Mouse (Mus musculus) neural tube, embryonic 13.5 days (tissue): ENCODE results near the gene Fanca. TPM values are rescaled to one million over a fixed set of nuclear protein-coding genes. Genes with fewer than 3 reads are reported as not detected.

Experiments used
- ATAC-seq: fragments of 200-750 bp; cut with Nextera tagmentation; 2 replicates; pipeline ENCODE4 v1.8.0; 2017; ENCODE audit warnings: low read depth, mild to moderate bottlenecking, moderate TSS enrichment, moderate library complexity
- H3K27ac ChIP-seq: fragments of 300-500 bp; sonication (generic); replicated peaks from 2 replicates; pipeline ENCODE4 v1.5.1; 2015; ENCODE audit warnings: moderate library complexity, mild to moderate bottlenecking, inconsistent platforms
- H3K27me3 ChIP-seq: fragments of 300-500 bp; sonication (generic); 2 replicates; pipeline ENCODE4 v1.6.1; 2015; ENCODE audit warnings: mild to moderate bottlenecking, inconsistent platforms
- H3K36me3 ChIP-seq: fragments of 300-500 bp; sonication (generic); 2 replicates; pipeline ENCODE4 v1.6.1; 2015; ENCODE audit warnings: mild to moderate bottlenecking, inconsistent platforms
- H3K4me1 ChIP-seq: fragments of 300-500 bp; sonication (generic); replicated peaks from 2 replicates; pipeline ENCODE4 v1.6.1; 2015; ENCODE audit warnings: inconsistent platforms
- H3K4me2 ChIP-seq: fragments of 300-500 bp; sonication (generic); 2 replicates; pipeline ENCODE4 v1.6.1; 2015; ENCODE audit warnings: inconsistent platforms, mild to moderate bottlenecking, moderate library complexity
- H3K4me3 ChIP-seq: fragments of 300-500 bp; sonication (generic); 2 replicates; pipeline ENCODE4 v1.5.1; 2015; ENCODE audit warnings: mild to moderate bottlenecking, inconsistent platforms
- H3K9ac ChIP-seq: fragments of 300-500 bp; sonication (generic); 2 replicates; pipeline ENCODE4 v1.6.1; 2015; ENCODE audit warnings: moderate library complexity, mild to moderate bottlenecking, inconsistent platforms
- H3K9me3 ChIP-seq: fragments of 300-500 bp; sonication (generic); 2 replicates; pipeline ENCODE4 v1.6.1; 2016; ENCODE audit warnings: inconsistent platforms
- WGBS: fragments of 180-500 bp; shearing (Covaris S2); methylation state at CpG from one replicate; pipeline ENCODE4 v1.1.7; 2015; 5-methylcytosine and 5-hydroxymethylcytosine counted together
- polyA plus RNA-seq: library from polyadenylated mRNA; unstranded; fragments of >200 nt; fragmentation: Nextera tagmentation; extraction: Ambion mirVana; gene quantifications from 2 replicates; pipeline ENCODE4 v1.2.1, GENCODE M21; 2015

Gene Fanca
- polyA plus RNA-seq, 1 experiment from 2014 or later: 9.3 TPM

DNA sequence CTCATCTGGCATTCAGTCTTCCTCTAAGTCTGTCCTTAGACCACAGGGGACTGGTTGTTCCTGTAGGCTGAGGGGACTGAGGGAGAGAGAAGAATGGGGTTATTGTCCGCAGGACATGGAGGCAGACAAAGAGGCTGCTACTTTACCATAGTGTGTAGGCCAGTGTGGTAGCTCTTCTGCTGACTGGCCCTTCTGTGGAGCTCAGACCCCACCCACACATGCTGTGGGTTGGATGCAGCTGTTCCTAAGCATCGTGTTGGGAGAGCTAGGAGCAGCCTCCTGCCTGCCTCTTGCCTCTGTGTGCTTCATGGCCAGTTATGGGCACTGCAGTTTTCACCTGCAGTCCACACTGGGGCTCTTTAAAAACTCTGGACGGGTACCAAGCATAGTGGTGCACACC, 61.3 kb downstream of the Fanca start:
- H3K27ac ChIP-seq: peak overlapping the region; percentile 42; the same call in 1 of the 2 replicates
- peaks cover 64% of the 10 kb centered on the region for H3K36me3 ChIP-seq
- H3K9me3 ChIP-seq: no peaks in the 10 kb centered on the region
- H3K27me3 ChIP-seq: no peaks in the 10 kb centered on the region
- no peak for ATAC-seq
- H3K9ac ChIP-seq: no peak overlapping the region
- no peak overlapping the region for H3K4me2 ChIP-seq
- no peak overlapping the region for H3K4me3 ChIP-seq
- 73% methylated on average over 3 of the region's 3 CpGs for WGBS
- H3K4me1 ChIP-seq: peaks cover 41% of the 10 kb centered on the region

DNA sequence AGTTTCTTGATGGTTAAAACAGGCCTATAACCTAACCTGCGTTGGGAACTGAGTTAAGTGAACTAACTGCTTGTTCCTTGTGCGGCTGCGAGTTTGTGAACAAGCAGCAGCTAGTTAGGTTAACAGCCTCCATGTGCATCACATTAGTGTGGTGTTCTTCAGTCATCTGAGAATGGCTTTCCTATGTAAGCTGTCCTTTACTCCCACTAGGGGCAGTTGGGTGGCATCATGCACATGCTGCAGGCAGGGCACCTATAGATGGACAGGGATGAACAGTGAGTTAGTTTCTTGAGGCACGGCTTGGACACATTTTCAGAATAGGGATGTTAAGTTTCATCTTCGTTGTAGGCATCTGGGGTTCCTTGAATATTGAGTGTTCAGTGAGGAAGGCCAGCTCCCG, 63.2 kb downstream of the Fanca start:
- Histone ChIP-seq H3K27me3 (no peaks in the 10 kb centered on the region), H3K9ac (peak overlapping the region; percentile 99), H3K4me2 (peak overlapping the region; percentile 96), H3K36me3 (peaks cover 67% of the 10 kb centered on the region), H3K27ac (no peak overlapping the region), H3K9me3 (no peaks in the 10 kb centered on the region), H3K4me1 (peaks cover 41% of the 10 kb centered on the region), H3K4me3 (peak overlapping the region; percentile 98)
- 68% methylated on average over 6 of the region's 6 CpGs for WGBS
- no peak for ATAC-seq

DNA sequence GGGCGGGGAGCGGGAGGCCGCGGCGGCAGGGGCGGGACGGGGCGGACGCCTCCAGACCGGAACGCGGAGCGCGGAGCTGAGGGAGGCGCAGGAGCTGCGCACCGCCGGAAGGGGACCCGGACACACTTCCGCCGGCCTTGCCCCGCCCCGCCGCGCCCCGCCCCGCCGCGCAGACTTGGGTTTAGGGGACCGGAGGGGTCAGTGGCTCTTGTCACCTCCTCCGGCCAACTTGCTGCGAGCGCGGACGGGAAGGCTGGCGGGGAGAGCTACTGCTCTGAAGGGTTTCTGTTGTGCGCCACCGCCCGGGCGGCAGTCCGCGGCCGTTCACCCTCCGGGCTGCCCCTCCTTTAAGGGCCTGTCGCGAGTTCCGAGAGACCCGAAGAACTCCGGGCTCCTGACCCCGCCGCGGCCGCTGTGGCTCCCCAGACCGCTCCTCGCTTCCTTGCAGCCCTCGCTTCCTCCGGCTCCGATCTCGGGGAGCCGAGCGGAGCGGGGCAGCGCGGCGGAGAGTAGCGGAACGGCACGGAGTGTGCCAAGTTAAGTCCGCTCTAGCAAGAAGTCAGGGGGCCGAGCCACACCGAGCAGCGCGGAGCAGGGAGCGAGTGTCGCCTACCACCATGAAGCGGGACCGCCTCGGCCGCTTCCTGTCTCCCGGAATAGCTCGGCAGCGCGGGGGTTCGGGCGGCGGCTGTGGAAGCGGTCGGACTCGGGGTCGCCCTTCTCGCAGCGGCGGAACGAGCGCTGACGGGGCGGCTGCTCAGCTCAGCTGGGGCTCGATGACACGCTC, 64.1 kb downstream of the Fanca start, which contains the start of the genes Zfp276 and Vps9d1:
Zfp276 (plus strand) TSS at position 97 of the 787 bp plus-strand sequence.
Vps9d1 (minus strand) TSS at position 250 of the 787 bp plus-strand sequence.
- ATAC-seq: peak; percentile 94
- peak within 1 kb of the TSS; percentile 98 for H3K4me3 ChIP-seq
- H3K9ac ChIP-seq: peak within 1 kb of the TSS; percentile 99
- peaks cover 41% of the 10 kb centered on the region for H3K4me1 ChIP-seq
- H3K4me2 ChIP-seq: peak within 1 kb of the TSS; percentile 96
- H3K27me3 ChIP-seq: no peaks in the 10 kb centered on the region
- under 1% methylated on average over 86 of the region's 99 CpGs for WGBS
- H3K27ac ChIP-seq: peak within 1 kb of the TSS; percentile 93
- H3K9me3 ChIP-seq: no peaks in the 10 kb centered on the region
- peaks cover 67% of the 10 kb centered on the region for H3K36me3 ChIP-seq

DNA sequence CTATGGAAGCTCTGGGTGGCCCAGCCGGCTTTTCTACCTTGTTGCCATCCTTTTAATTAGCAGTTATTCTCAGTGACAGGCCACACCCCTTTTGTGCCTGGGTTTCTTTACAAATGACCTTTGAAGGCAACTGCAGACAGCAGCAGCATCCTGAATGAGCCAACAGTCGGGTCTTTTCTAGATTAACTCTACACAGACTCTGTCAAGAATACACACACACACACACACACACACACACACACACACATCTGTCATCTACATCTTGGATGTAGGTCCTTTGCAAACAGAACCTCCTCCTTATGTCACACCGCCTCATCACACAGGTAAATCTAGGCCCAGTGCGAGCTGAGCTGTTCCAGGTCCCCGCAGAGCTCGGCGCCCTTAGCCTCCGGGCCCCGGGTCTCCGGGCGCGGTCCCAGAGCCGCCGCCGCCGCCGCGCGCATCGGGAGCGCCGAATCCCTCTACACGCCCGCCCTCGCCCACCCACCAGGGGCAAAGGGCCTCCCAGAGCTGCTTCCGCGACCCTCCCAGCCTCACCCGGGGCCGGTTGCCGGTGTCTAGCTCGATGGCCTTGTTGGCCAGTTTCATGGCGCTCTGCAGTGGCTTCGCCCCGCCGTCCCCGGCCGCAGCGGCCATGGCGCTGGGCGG, 64.8 kb downstream of the Fanca start:
- Histone ChIP-seq H3K9me3 (no peaks in the 10 kb centered on the region), H3K4me2 (peak overlapping the region; percentile 96), H3K27me3 (no peaks in the 10 kb centered on the region), H3K36me3 (peaks cover 67% of the 10 kb centered on the region), H3K9ac (peak overlapping the region; percentile 99), H3K27ac (peak overlapping the region; percentile 93), H3K4me1 (peaks cover 41% of the 10 kb centered on the region), H3K4me3 (peak overlapping the region; percentile 98)
- WGBS: 1% methylated on average over 39 of the region's 40 CpGs
- peak; percentile 58 for ATAC-seq

DNA sequence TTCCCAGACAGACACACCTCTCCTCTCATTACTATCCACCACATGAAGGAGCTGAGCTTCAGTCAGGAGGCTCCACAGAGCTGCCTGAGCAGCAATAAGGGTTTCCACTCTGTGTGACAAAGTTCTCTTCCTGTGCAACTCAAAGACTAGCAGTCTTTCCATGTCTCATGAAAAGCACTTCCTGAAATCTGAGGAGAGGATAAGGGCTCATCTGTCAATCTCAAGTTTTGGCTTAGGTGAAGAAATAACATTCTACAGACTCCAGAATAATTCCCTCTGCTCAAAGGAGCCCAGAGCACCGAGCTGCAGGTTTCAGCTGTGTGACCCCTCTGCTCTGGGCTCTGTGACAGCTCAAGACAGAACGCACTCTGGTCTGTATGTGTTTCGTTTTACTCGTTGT, 65.5 kb downstream of the Fanca start:
- Histone ChIP-seq H3K9ac (peak overlapping the region; percentile 99), H3K27me3 (no peaks in the 10 kb centered on the region), H3K27ac (peak overlapping the region; percentile 93; the same call in 1 of the 2 replicates), H3K4me2 (peak overlapping the region; percentile 96), H3K36me3 (peaks cover 67% of the 10 kb centered on the region), H3K4me3 (peak overlapping the region; percentile 98), H3K9me3 (no peaks in the 10 kb centered on the region), H3K4me1 (peaks cover 41% of the 10 kb centered on the region)
- no peak for ATAC-seq
- 71% methylated on average over 4 of the region's 4 CpGs for WGBS

DNA sequence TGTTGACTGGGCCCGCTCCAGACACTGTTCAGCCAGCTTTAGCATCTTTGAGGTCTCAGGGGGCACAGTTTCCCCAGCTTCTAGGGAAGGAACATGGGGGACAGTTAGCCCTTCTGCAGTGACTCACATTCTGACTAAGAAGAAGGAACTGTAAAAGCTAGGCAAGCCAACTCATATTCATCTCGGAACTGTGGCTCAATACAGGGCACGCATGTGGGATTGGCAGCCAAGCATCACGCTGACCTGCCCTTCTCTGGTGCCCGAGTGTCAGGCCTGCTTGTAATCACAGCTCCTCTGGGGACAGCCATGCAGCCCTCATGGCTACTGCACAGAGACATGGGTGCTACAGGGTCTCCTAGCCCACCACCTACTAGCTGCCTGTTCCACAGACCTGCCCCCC, 67.4 kb downstream of the Fanca start:
- H3K4me2 ChIP-seq: no peak overlapping the region
- no peak overlapping the region for H3K4me3 ChIP-seq
- no peak for ATAC-seq
- no peaks in the 10 kb centered on the region for H3K27me3 ChIP-seq
- 96% methylated on average over 5 of the region's 5 CpGs for WGBS
- H3K4me1 ChIP-seq: peaks cover 27% of the 10 kb centered on the region
- no peak overlapping the region for H3K9ac ChIP-seq
- no peaks in the 10 kb centered on the region for H3K9me3 ChIP-seq
- H3K27ac ChIP-seq: no peak overlapping the region
- peaks cover 67% of the 10 kb centered on the region for H3K36me3 ChIP-seq

DNA sequence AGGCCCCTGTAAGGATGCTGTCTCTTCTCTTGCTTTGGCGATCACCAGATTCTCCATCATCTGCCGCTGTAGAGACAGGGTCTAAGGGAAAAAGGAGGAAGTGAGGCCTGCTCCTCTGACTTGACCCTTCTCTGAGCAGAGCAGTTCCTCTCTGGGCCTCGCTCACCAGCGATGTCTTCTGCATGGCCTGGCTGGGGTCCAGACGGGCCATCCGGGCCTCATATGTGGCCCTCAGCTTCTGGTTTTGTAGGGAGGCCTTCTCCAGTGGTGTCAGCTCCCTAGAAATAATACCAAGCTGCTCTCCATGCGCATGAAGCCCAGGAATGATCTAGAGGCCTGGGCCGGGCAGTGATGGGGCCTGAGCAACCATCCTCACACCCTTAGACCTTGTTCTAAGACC, 69.8 kb downstream of the Fanca start:
- 92% methylated on average over 8 of the region's 8 CpGs for WGBS

DNA sequence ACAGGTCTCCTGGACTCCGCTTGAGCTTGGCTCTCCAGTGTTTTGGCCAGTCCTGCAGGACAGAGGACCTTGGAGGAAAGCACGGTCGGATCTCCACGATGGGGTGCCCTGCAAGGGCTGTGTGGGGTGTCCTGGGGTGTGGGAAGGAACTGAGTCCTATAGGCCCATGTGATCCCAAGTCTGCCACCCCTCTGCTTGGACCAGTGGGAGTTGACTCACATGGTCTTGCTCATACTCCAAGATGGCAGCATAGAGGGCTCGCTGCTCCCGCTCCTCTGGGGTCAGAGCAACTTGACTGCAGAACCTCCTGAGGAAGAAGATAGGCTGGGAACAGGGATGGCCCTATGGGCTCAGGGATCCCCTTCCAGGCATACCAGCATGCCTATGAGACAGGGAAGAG, 70.6 kb downstream of the Fanca start:
- no peak overlapping the region for H3K4me3 ChIP-seq
- no peak overlapping the region for H3K4me2 ChIP-seq
- H3K9me3 ChIP-seq: no peaks in the 10 kb centered on the region
- no peaks in the 10 kb centered on the region for H3K27me3 ChIP-seq
- 94% methylated on average over 6 of the region's 6 CpGs for WGBS
- H3K4me1 ChIP-seq: peaks cover 7% of the 10 kb centered on the region
- peaks cover 94% of the 10 kb centered on the region for H3K36me3 ChIP-seq
- ATAC-seq: no peak
- no peak overlapping the region for H3K27ac ChIP-seq
- no peak overlapping the region for H3K9ac ChIP-seq

More for the DNA sequence above, 69.8 kb downstream of the Fanca start:
- ATAC-seq: no peak
- Histone ChIP-seq H3K9ac (no peak overlapping the region), H3K4me1 (peaks cover 14% of the 10 kb centered on the region), H3K36me3 (peaks cover 86% of the 10 kb centered on the region), H3K9me3 (no peaks in the 10 kb centered on the region), H3K27ac (no peak overlapping the region), H3K4me3 (no peak overlapping the region), H3K27me3 (no peaks in the 10 kb centered on the region), H3K4me2 (no peak overlapping the region)

DNA sequence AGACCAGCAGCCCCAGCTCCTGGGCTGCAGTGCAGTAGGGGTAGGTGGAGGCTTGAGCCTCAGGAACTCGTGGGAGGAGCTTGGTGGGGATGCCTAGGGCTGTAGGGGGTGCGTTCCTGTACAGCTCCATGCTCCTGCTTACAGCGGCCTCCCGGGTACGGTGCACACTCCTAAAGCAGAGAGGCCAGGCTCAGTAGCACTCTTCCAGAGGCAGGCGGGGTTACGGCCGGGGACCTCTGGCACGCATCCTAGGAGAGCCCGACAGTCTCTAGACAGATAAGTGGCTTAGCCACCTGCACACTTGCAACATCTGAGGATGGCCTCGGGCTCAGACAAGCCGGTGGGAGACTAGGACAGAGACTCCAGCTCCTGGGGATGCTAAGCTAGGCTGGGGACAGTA, 72.8 kb downstream of the Fanca start:
- H3K27ac ChIP-seq: no peak overlapping the region
- no peaks in the 10 kb centered on the region for H3K27me3 ChIP-seq
- no peak overlapping the region for H3K4me2 ChIP-seq
- H3K4me1 ChIP-seq: no peaks in the 10 kb centered on the region
- H3K9me3 ChIP-seq: no peaks in the 10 kb centered on the region
- 92% methylated on average over 12 of the region's 12 CpGs for WGBS
- H3K36me3 ChIP-seq: peaks cover 91% of the 10 kb centered on the region
- ATAC-seq: no peak
- no peak overlapping the region for H3K4me3 ChIP-seq
- no peak overlapping the region for H3K9ac ChIP-seq

DNA sequence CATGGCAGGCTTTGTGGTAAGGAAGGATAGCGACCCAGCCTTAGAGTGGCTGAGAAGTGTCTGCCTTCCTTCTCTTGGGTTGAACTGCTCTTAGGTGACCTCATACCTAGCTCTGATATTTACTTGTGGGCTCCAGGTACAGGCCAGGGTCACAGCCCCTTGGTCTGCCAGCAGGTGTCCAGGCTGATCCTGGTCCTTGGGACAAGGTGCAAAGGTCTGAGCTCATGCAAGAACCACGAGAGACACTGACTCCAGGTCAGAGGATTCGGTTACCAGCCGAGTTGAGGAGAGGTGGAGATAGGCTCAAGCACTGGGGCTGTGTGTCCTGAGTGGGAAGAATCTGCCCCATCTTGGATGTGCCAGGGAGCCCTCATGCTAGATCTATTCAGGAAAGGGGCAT, 74.0 kb downstream of the Fanca start:
- H3K4me3 ChIP-seq: no peak overlapping the region
- ATAC-seq: no peak
- peaks cover 79% of the 10 kb centered on the region for H3K36me3 ChIP-seq
- 91% methylated on average over 4 of the region's 4 CpGs for WGBS
- H3K27me3 ChIP-seq: no peaks in the 10 kb centered on the region
- no peak overlapping the region for H3K27ac ChIP-seq
- H3K9me3 ChIP-seq: no peaks in the 10 kb centered on the region
- no peak overlapping the region for H3K9ac ChIP-seq
- H3K4me1 ChIP-seq: no peaks in the 10 kb centered on the region
- no peak overlapping the region for H3K4me2 ChIP-seq

DNA sequence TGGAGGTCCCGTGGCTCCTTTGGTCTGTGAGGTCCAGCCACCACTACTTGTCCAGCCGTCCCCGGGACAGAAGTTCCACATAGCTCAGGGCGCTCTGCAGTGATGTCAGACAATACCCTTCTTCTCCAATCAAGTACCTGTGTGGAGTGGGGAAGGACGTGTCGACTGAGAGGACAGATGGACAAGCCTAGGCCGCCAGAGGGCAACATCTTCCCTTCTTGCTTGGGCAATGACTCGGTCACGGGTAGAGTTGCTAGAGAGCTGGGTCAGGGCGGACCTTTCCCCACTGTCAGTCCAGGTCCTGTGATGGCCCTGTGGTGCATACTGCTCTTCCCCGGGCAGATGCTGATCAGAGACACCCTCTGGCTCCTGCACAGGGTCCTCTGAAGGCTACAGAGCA, 75.3 kb downstream of the Fanca start:
- Histone ChIP-seq H3K27me3 (no peaks in the 10 kb centered on the region), H3K4me1 (no peaks in the 10 kb centered on the region), H3K4me3 (no peak overlapping the region), H3K27ac (no peak overlapping the region), H3K4me2 (no peak overlapping the region), H3K9me3 (no peaks in the 10 kb centered on the region), H3K36me3 (peaks cover 66% of the 10 kb centered on the region), H3K9ac (no peak overlapping the region)
- 72% methylated on average over 11 of the region's 11 CpGs for WGBS
- no peak for ATAC-seq

DNA sequence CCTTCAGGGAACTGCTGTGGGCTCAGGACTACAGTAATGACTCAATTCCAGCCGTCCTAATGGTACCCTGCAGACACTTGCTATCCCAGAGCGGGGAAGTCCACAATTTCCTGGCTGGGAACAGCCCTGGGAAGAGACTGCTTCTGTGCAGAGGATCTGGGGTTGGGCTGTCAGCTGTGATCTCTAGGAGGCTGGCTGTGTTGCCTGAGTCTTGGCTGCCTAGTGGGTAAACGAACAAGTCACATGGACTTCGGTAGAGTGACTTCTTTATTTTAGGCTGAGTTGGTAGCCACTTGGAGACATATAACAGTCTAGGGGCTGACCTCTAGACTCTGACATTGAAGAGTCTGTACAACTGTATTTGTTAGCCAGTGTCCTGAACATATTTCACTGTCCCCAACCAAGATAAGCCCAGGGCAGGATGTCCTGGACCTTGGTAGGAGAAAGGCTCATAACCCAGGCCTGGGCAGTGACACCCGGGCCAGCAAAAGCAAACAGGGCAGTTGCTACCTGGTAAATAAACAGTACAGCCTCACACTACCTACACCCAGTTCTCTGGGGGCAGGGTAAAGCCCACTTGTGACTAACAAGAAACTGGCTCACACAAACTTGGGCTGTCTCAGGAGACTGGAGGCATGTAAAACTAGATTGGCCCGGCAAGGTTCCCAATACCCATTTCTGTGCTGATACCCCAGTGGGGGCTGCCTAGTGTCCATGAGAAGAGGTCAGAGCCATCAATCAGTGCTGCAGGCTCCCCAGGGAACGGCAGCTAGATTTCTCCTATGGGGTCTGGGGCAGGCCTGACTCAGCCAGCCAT, 76.1 kb downstream of the Fanca start:
- no peak overlapping the region for H3K9ac ChIP-seq
- no peaks in the 10 kb centered on the region for H3K9me3 ChIP-seq
- no peak overlapping the region for H3K27ac ChIP-seq
- H3K4me2 ChIP-seq: no peak overlapping the region
- 86% methylated on average over 7 of the region's 7 CpGs for WGBS
- no peak for ATAC-seq
- H3K4me1 ChIP-seq: no peaks in the 10 kb centered on the region
- no peaks in the 10 kb centered on the region for H3K27me3 ChIP-seq
- peaks cover 58% of the 10 kb centered on the region for H3K36me3 ChIP-seq
- H3K4me3 ChIP-seq: no peak overlapping the region
